Mouse (Mus musculus) small intestine, adult 2 months (tissue): ENCODE data around the gene Nol3. TPM values are rescaled to one million over a fixed set of nuclear protein-coding genes. Genes with fewer than 3 reads are reported as not detected.
A peak's percentile ranks its signal among the peaks of the same experiment; 100 is the strongest.

Experiments used
- H3K27ac ChIP-seq: fragments of 200-500 bp; 2 replicates; pipeline ENCODE4 v1.5.1; 2012; ENCODE audit warnings: low read depth, low read length, control low read depth, inconsistent platforms; ENCODE audit not compliant: insufficient read depth
- H3K27me3 ChIP-seq: fragments of 200-500 bp; 2 replicates; pipeline ENCODE4 v1.6.1; 2012; ENCODE audit warnings: mild to moderate bottlenecking, moderate library complexity, low read length, inconsistent platforms; ENCODE audit not compliant: control insufficient read depth, insufficient read depth
- H3K36me3 ChIP-seq: fragments of 200-500 bp; 2 replicates; pipeline ENCODE4 v1.6.1; 2012; ENCODE audit warnings: mild to moderate bottlenecking, low read length, control low read depth, inconsistent platforms; ENCODE audit not compliant: control insufficient read depth, insufficient read depth
- H3K4me1 ChIP-seq: fragments of 200-500 bp; 2 replicates; pipeline ENCODE4 v1.6.1; 2012; ENCODE audit warnings: low read length, inconsistent platforms, mixed read lengths; ENCODE audit not compliant: control insufficient read depth, insufficient read depth, insufficient read length
- H3K4me3 ChIP-seq: fragments of 200-500 bp; 2 replicates; pipeline ENCODE4 v1.5.1; 2012; ENCODE audit warnings: low read depth, mild to moderate bottlenecking, control low read depth, inconsistent platforms, low read length, moderate library complexity
- CTCF ChIP-seq: fragments of 200-500 bp; IDR thresholded peaks from 2 replicates; pipeline ENCODE4 v1.5.1; 2012; ENCODE audit warnings: low read depth, mild to moderate bottlenecking, control low read depth, inconsistent platforms, low read length, moderate library complexity, mixed read lengths; ENCODE audit not compliant: insufficient replicate concordance, insufficient read length; ENCODE audit errors: extremely low read depth
- POLR2A ChIP-seq: fragments of 200-500 bp; IDR thresholded peaks from 2 replicates; pipeline ENCODE4 v1.6.1; 2012; ENCODE audit warnings: low read depth, mild to moderate bottlenecking, control low read depth, inconsistent platforms, low read length, moderate library complexity
- WGBS: fragments of 180-500 bp; shearing (Covaris S2); methylation state at CpG from one replicate; pipeline ENCODE4 v1.1.7; 2018; 5-methylcytosine and 5-hydroxymethylcytosine counted together
- polyA plus RNA-seq: library from polyadenylated mRNA; depleted of rRNA; stranded (reverse); fragments of >200 nt; gene quantifications from 2 replicates; pipeline ENCODE4 v1.2.3, GENCODE M21; 2012

Gene Nol3
- polyA plus RNA-seq, 1 experiment, result 0.52 TPM

DNA sequence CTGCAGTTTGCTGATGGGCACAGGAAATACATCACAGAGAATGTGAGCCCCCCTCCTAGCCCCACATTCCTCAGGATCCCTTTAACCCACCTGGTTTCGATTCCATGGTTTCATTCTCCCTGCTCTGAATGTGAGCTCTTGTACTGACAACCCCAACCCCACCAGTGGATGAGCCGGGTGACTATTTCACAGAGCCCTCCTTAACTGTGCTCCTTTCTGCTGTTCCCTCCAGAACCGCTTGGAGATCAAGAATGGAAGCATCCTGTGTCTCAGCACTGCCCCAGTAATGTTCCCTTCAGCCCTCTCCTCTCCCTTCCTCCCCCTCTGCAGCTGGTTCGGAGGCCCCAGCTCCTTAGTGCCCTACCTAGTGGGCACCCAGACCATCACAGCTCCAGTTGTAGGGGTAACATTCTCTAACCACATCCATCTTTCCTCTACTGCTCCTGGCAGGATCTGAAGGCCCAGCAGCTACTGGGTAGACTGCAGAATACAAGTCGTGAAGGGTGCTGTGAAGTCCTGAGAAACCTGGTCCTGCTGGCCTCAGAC is 30.3 kb downstream of the Nol3 start:
- H3K4me1 ChIP-seq, result peaks cover 9% of the 10 kb centered on the region
- WGBS, result 25% methylated on average over 5 of the region's 5 CpGs
- no peaks in the 10 kb centered on the region for H3K27me3 ChIP-seq
- peak overlapping the region; percentile 92 for H3K4me3 ChIP-seq
- TF ChIP-seq POLR2A (no peak; the same call in 1 of the 2 replicates), CTCF (peak; percentile 11; the same call in 1 of the 2 replicates)
- no peak overlapping the region for H3K27ac ChIP-seq
- peaks cover 54% of the 10 kb centered on the region for H3K36me3 ChIP-seq

DNA sequence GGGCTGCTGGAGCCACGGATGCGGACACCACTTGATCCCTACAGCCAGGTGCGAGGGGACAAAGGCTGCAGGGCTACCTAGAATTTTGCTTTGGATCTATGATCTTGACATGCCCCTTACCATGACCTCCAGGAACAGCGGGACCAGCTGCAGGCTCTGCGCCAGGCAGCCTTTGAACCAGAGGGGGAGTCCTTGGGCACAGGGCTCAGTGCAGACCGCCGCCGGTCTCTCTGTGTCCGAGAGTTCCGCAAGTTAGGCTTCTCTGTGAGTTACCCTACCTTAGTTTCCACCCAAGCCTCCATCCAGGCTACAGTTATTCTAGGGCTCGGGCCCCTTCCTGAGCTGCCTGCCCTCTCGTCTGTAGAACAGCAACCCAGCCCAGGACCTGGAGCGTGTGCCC is 31.7 kb downstream of the Nol3 start:
- Histone ChIP-seq H3K36me3 (peaks cover 46% of the 10 kb centered on the region), H3K27me3 (no peaks in the 10 kb centered on the region), H3K4me1 (peaks cover 9% of the 10 kb centered on the region), H3K27ac (no peak overlapping the region), H3K4me3 (no peak overlapping the region)
- TF ChIP-seq CTCF, result no peak
- no peak for TF ChIP-seq POLR2A
- WGBS, result 97% methylated on average over 13 of the region's 13 CpGs

DNA sequence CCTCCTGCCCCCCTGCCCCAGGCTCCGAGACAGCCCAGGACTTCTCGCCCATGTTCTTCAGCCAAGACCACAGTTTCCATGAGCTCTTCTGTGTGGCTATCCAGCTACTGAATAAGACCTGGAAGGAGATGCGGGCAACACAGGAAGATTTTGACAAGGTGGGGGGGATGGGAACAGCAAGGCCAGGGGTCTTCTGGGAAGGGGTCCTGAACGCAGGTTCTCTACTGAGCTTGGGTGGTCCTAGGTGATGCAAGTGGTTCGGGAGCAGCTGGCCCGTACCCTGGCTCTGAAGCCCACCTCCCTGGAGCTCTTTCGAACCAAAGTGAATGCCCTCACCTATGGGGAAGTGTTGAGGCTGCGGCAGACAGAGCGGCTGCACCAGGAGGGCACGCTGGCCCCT is 32.5 kb downstream of the Nol3 start:
- Histone ChIP-seq H3K4me3 (no peak overlapping the region), H3K4me1 (peaks cover 9% of the 10 kb centered on the region), H3K27me3 (no peaks in the 10 kb centered on the region), H3K36me3 (peaks cover 40% of the 10 kb centered on the region), H3K27ac (no peak overlapping the region)
- WGBS, result 95% methylated on average over 10 of the region's 10 CpGs
- TF ChIP-seq POLR2A (no peak), CTCF (no peak)

DNA sequence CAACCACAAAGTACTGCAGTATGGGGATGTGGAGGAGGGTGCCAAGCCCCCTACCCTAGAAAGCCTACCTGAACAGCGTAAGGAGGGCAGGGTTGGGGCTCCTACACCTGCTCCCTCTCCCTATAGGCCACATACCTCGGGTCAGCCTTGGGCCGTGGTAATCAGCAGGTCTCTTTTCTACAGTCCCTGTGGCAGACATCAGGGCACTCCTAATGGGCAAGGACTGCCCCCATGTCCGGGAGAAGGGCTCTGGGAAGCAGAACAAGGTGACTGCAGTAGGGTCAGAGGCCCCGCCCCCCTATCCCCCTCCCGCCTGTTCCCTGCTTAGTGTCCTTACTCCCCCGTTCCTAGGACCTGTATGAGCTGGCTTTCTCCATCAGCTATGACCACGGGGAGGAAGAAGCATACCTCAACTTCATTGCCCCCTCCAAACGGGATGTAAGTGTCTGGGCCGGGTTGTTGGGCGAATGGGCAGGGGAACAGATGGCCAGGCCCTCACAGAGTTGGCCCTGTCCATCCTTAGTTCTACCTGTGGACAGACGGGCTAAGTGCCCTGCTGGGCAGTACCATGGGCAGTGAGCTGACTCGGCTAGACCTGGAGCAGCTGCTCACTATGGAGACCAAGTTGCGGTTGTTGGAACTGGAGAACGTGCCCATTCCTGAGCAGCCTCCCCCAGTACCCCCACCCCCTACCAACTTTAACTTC is 33.4 kb downstream of the Nol3 start:
- no peak for TF ChIP-seq CTCF
- TF ChIP-seq POLR2A, result no peak
- WGBS, result 89% methylated on average over 15 of the region's 15 CpGs
- Histone ChIP-seq H3K27me3 (no peaks in the 10 kb centered on the region), H3K27ac (no peak overlapping the region), H3K4me3 (no peak overlapping the region), H3K36me3 (peaks cover 33% of the 10 kb centered on the region), H3K4me1 (peaks cover 9% of the 10 kb centered on the region)

DNA sequence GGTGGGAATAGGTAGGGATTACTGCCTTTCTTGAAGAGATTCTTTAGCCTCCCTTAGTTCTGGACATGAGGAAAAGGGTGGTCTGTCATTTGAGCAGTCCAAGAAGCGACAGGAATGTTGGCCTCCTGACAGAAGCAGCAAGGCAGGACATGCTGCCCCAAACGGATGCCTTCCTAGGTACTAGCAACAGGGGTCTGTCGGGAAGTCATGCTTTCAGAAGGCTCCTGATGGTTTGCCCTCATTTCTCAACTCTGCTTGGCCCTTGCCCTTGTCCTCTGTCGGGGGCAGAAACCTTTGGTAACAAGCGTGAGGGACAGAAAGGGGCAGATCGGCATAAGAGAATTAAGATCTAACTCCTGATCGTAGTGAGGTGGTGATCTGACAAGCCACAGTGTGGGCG is 34.2 kb downstream of the Nol3 start:
- 88% methylated on average over 8 of the region's 8 CpGs for WGBS
- H3K36me3 ChIP-seq, result peaks cover 28% of the 10 kb centered on the region
- peaks cover 4% of the 10 kb centered on the region for H3K4me1 ChIP-seq
- TF ChIP-seq POLR2A, result no peak
- no peak for TF ChIP-seq CTCF
- no peak overlapping the region for H3K4me3 ChIP-seq
- H3K27me3 ChIP-seq, result no peaks in the 10 kb centered on the region
- H3K27ac ChIP-seq, result no peak overlapping the region

DNA sequence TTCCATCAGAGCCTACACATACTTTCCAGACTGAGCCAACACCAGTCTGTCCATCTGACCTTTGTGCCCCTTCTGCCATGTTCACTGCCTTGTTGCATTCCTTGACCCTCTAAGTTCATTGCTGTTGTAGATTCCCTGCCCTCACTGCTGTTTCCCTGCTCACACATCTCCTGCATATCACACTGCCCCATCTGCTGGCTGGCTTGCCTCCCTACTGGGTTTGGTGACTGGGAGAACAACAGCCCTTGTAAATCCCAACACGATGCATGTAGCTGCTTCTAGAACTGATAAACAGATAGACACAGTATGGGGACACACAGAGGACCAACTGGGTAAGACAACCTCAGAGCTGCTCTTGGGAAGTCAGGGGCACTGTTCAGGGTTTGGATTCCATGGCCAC is 35.8 kb downstream of the Nol3 start:
- Histone ChIP-seq H3K27me3 (no peaks in the 10 kb centered on the region), H3K4me3 (no peak overlapping the region), H3K36me3 (peaks cover 30% of the 10 kb centered on the region), H3K27ac (no peak overlapping the region), H3K4me1 (no peaks in the 10 kb centered on the region)
- TF ChIP-seq POLR2A (no peak), CTCF (no peak)
- 87% methylated on average over 1 of the region's 1 CpGs for whole genome bisulfite sequencing

DNA sequence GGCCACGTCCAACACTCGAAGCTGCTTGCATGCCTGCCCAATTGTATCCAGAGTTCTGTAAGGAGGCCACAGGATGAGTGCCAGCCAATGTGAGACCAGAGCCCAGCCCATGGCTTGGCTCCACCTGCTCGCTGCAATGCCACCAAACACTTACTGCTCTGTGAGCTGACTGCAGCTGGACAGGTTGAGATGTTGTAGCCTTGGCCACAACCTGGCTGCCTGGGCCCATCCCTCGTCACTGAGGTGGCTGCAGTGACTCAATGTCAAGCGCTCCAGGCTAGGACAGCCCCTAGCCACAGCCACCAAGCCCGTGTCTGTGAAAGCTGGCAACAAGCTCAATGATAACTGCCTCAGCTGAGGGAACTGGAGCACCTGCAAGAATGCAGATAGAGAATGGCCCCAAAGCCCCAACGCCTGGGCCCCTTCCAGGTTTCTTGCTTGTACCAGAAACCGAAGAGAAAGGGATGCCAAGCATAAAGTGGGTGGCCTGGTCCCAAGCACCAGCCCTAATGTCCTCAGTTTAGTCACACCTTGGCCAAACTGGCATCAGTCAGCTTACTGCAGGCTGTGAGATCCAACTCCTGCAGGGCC is 37.0 kb downstream of the Nol3 start:
- WGBS, result 84% methylated on average over 8 of the region's 8 CpGs
- H3K27ac ChIP-seq, result no peak overlapping the region
- peaks cover 22% of the 10 kb centered on the region for H3K36me3 ChIP-seq
- TF ChIP-seq CTCF (no peak), POLR2A (no peak)
- no peaks in the 10 kb centered on the region for H3K27me3 ChIP-seq
- H3K4me3 ChIP-seq, result no peak overlapping the region
- no peaks in the 10 kb centered on the region for H3K4me1 ChIP-seq
